ENCODE assay signal across 8 mouse cellular contexts in genomic region chr2:134017109-134017508, GRCm38 (mm10).
DNase-seq lines count a peak whose midpoint lies in the region; ATAC-seq and TF ChIP-seq lines count a peak whose summit lies in the region.

No protein-coding gene starts in this region.

- TF ChIP-seq EP300 in liver, embryonic 14.5 days (IDR thresholded peaks at IDR 0.05; ENCODE audit: low read depth) = no peak

- H3K27me3 ChIP-seq in heart, embryonic 10.5 days (ENCODE audit: insufficient read depth, poor library complexity, severe bottlenecking) = no peaks in the 10 kb centered on the region
- no peaks in the 10 kb centered on the region for H3K27me3 ChIP-seq in liver, embryonic 14.5 days (ENCODE audit: control insufficient read depth, insufficient read depth, low read length)

- no peaks in the 10 kb centered on the region for H3K36me3 ChIP-seq in heart, embryonic 10.5 days
- no peaks in the 10 kb centered on the region for H3K36me3 ChIP-seq in liver, embryonic 14.5 days (replicated peaks; ENCODE audit: control insufficient read depth, insufficient read depth, low read depth)

- intact Hi-C loops in heart, postnatal 36 days (cut with DNase I) = loop anchor here (2.0 to 5.0 kb wide), 3 partner anchors 224 to 905 kb away; partner anchors contain the start of gene Bmp2
- intact Hi-C loops in gastrocnemius, postnatal 14 days (cut with DNase I; ENCODE audit: low total_unique reads) = no loop called here

- H3K9me3 ChIP-seq in heart, embryonic 10.5 days = no peaks in the 10 kb centered on the region
- no peaks in the 10 kb centered on the region for H3K9me3 ChIP-seq in liver, embryonic 14.5 days (ENCODE audit: control insufficient read depth, low read length)

- no peak overlapping the region for H3K4me2 ChIP-seq in liver, embryonic 14.5 days (ENCODE audit: low read depth)

- no peak overlapping the region for H3K27ac ChIP-seq in heart, embryonic 10.5 days
- H3K27ac ChIP-seq in liver, embryonic 14.5 days = no peak overlapping the region

- H3K9ac ChIP-seq in liver, embryonic 14.5 days (replicated peaks) = no peak overlapping the region

- H3K4me3 ChIP-seq in heart, embryonic 10.5 days = no peak overlapping the region
- no peak overlapping the region for H3K4me3 ChIP-seq in liver, embryonic 14.5 days (ENCODE audit: insufficient read depth in 1 of 2, low read depth in 2 of 2, low read length in 2 of 2)

- peak; percentile 28; the same call in 1 of the 2 replicates for TF ChIP-seq CTCF in liver, embryonic 14.5 days (IDR thresholded peaks at IDR 0.05; ENCODE audit: low read depth)

- peak; percentile 12 to 13 for DNase-seq in heart, postnatal 36 days
- no peak for DNase-seq in heart, embryonic 10.5 days (ENCODE audit: low spot score)
- DNase-seq in 416B (ENCODE audit: low read depth) = peak; percentile 7
- DNase-seq in adrenal gland, adult 2 months = peak; percentile 24
- peak; percentile 7 for DNase-seq in gastrocnemius, postnatal 14 days
- no peak for DNase-seq in liver, embryonic 14.5 days (ENCODE audit: low read depth in 3 of 3, low spot score in 3 of 3)

- no peaks in the 10 kb centered on the region for H3K4me1 ChIP-seq in heart, embryonic 10.5 days
- no peaks in the 10 kb centered on the region for H3K4me1 ChIP-seq in liver, embryonic 14.5 days (replicated peaks; ENCODE audit: control insufficient read depth in 2 of 2, insufficient read depth in 2 of 2, low read length in 1 of 2)

- ATAC-seq in liver, embryonic 14.5 days (ENCODE audit: insufficient read depth) = no peak
- no peak for ATAC-seq in granulocyte monocyte progenitor cell, adult 5-6 weeks (replicated peaks; ENCODE audit: poor library complexity, severe bottlenecking)
- no peak for ATAC-seq in activated CD4-positive, CD25-positive, alpha-beta regulatory T cell, adult 4 months

Comparison
In these comparisons a context has a peak if more than half of its experiments do, and no peak if none do; other contexts are left out.
1. DNase-seq: peak in heart, postnatal 36 days (2 of 2), 416B (single experiment), adrenal gland, adult 2 months (single experiment) and gastrocnemius, postnatal 14 days (single experiment); none in heart, embryonic 10.5 days (single experiment) and liver, embryonic 14.5 days (0 of 3).